In the genomic region with DNA sequence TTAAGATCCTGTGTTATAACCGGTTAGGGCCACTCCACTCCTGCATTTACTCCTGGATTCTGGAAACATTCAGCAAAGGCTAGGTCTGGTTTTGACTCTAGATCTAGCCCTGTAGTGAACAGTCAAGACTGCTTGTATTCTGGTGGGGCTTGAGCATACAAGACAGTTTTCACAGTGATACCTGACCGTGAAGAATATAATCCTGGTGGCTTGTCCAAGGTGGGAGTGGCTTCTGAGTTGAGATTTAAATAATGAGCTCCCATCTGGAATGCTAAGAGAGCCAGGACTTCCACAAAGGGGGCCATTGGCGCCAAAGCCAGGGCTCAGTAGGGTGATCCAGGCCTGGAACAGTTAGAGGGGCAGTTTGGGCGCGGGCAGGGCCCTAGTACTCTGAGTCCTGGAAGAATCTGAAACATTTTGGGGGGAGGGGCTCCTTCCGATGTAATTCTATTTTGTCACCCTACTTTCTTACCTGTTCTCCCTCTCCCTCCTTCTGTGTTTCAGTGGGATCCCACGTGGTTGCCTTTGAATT, we compare ENCODE assay signal across 8 mouse cellular contexts. TPM values are rescaled to one million over a fixed set of nuclear protein-coding genes. Genes with fewer than 3 reads are reported as not detected.
DNase-seq lines count a peak whose midpoint lies in the region; ATAC-seq and TF ChIP-seq lines count a peak whose summit lies in the region.

No protein-coding gene starts in this region.

- peak; percentile 7; the same call in 1 of the 2 replicates for ATAC-seq in forebrain, embryonic 13.5 days
- ATAC-seq in limb, embryonic 14.5 days (ENCODE audit: low FRiP score, low read depth) = no peak
- ATAC-seq in neural tube, embryonic 15.5 days (ENCODE audit: low FRiP score) = no peak

- H3K9me3 ChIP-seq in forebrain, embryonic 13.5 days (replicated peaks) = no peaks in the 10 kb centered on the region
- H3K9me3 ChIP-seq in limb, embryonic 14.5 days (ENCODE audit: control insufficient read depth, low read length) = no peaks in the 10 kb centered on the region
- H3K9me3 ChIP-seq in neural tube, embryonic 15.5 days (replicated peaks) = no peaks in the 10 kb centered on the region

- no peak for TF ChIP-seq POLR2A in limb, embryonic 14.5 days (IDR thresholded peaks at IDR 0.05; ENCODE audit: borderline replicate concordance, extremely low read depth, insufficient read depth, insufficient read length)

- peaks cover 25% of the 10 kb centered on the region for H3K4me1 ChIP-seq in forebrain, embryonic 13.5 days
- H3K4me1 ChIP-seq in limb, embryonic 14.5 days (ENCODE audit: control insufficient read depth, insufficient read depth, low read length) = peaks cover 15% of the 10 kb centered on the region
- H3K4me1 ChIP-seq in neural tube, embryonic 15.5 days = peaks cover 30% of the 10 kb centered on the region

- WGBS in forebrain, embryonic 13.5 days = 28% methylated on average over 7 of the region's 7 CpGs
- WGBS in limb, embryonic 14.5 days = 31% methylated on average over 7 of the region's 7 CpGs
- WGBS in neural tube, embryonic 15.5 days = 33% methylated on average over 7 of the region's 7 CpGs

- peak overlapping the region; percentile 73; the same call in 1 of the 2 replicates for H3K9ac ChIP-seq in forebrain, embryonic 13.5 days
- 0 out of 2 replicates have a peak overlapping the region, but pooled peaks have one; percentile 66 for H3K9ac ChIP-seq in limb, embryonic 14.5 days (ENCODE audit: low read depth, low read length, severe bottlenecking)
- H3K9ac ChIP-seq in neural tube, embryonic 15.5 days (replicated peaks) = peak overlapping the region; percentile 73; the same call in 1 of the 2 replicates

- peaks cover 5% of the 10 kb centered on the region; the same call in 1 of the 2 replicates for H3K36me3 ChIP-seq in forebrain, embryonic 13.5 days (ENCODE audit: poor library complexity, severe bottlenecking)
- no peaks in the 10 kb centered on the region for H3K36me3 ChIP-seq in limb, embryonic 14.5 days (ENCODE audit: control insufficient read depth, insufficient read depth, low read length)
- no peaks in the 10 kb centered on the region for H3K36me3 ChIP-seq in neural tube, embryonic 15.5 days

- H3K4me2 ChIP-seq in forebrain, embryonic 13.5 days = peak overlapping the region; percentile 100
- H3K4me2 ChIP-seq in limb, embryonic 14.5 days (replicated peaks; ENCODE audit: low read depth, low read length, severe bottlenecking) = peak overlapping the region; percentile 100
- peak overlapping the region; percentile 100 for H3K4me2 ChIP-seq in neural tube, embryonic 15.5 days

- peaks cover 41% of the 10 kb centered on the region for H3K27me3 ChIP-seq in forebrain, embryonic 13.5 days
- peaks cover 23% of the 10 kb centered on the region for H3K27me3 ChIP-seq in limb, embryonic 14.5 days (ENCODE audit: control insufficient read depth, insufficient read depth, low read length)
- H3K27me3 ChIP-seq in neural tube, embryonic 15.5 days (replicated peaks) = peaks cover 25% of the 10 kb centered on the region

- no peak overlapping the region for H3K27ac ChIP-seq in forebrain, embryonic 13.5 days
- H3K27ac ChIP-seq in limb, embryonic 14.5 days (replicated peaks; ENCODE audit: low read depth, low read length) = no peak overlapping the region
- H3K27ac ChIP-seq in neural tube, embryonic 15.5 days (replicated peaks) = peak overlapping the region; percentile 58

- H3K4me3 ChIP-seq in forebrain, embryonic 13.5 days = peak overlapping the region; percentile 65
- peak overlapping the region; percentile 64 for H3K4me3 ChIP-seq in limb, embryonic 14.5 days (replicated peaks; ENCODE audit: low read length)
- H3K4me3 ChIP-seq in neural tube, embryonic 15.5 days (replicated peaks) = peak overlapping the region; percentile 75

- DNase-seq in layer of hippocampus, adult 9-11 months = peak; percentile 36
- no peak for DNase-seq in layer of hippocampus, postnatal 25 days (ENCODE audit: extremely low spot score in 1 of 2, low spot score in 1 of 2)
- no peak for DNase-seq in limb, embryonic 14.5 days (ENCODE audit: low spot score)
- DNase-seq in thymus, postnatal 0 days (ENCODE audit: low spot score) = no peak
- no peak for DNase-seq in gastrocnemius, postnatal 25 days
- no peak for DNase-seq in cerebellum, adult 8-10 months

RNA-seq across cellular contexts. Expression of a gene that starts 1.6 kb away (rescaled TPM):
- 10 to 100 TPM; 22.3 to 31.5 TPM for total RNA-seq in layer of hippocampus, postnatal 25 days (2021)
- 6.5 and 7.0 TPM in 2 replicates for polyA plus RNA-seq in forebrain, embryonic 13.5 days (2015; fragmentation: Nextera tagmentation; extraction: Ambion mirVana)
- 7.0 TPM in 2 replicates for polyA plus RNA-seq in limb, embryonic 14.5 days (2012; rRNA removed)
- 4.4 and 5.3 TPM in 2 replicates for polyA plus RNA-seq in limb, embryonic 14.5 days (2014; fragmentation: Nextera tagmentation; extraction: Ambion mirVana)
- 16.9 and 18.5 TPM in 2 replicates for polyA plus RNA-seq in neural tube, embryonic 15.5 days (2015; fragmentation: Nextera tagmentation; extraction: Ambion mirVana)
- polyA plus RNA-seq in thymus, postnatal 0 days (2015; fragmentation: Nextera tagmentation; extraction: Ambion mirVana) = 10.9 and 13.7 TPM in 2 replicates
- total RNA-seq in gastrocnemius, postnatal 25 days (2021) = 10 to 100 TPM; 29.8 to 33.3 TPM

RNA-seq across cellular contexts. Expression of a gene that starts 22.3 kb away (rescaled TPM):
- total RNA-seq in layer of hippocampus, postnatal 25 days (2021) = 10 to 100 TPM; 45.0 to 48.4 TPM
- 8.1 and 9.6 TPM in 2 replicates for polyA plus RNA-seq in forebrain, embryonic 13.5 days (2015; fragmentation: Nextera tagmentation; extraction: Ambion mirVana)
- 1.3 and 1.5 TPM in 2 replicates for polyA plus RNA-seq in limb, embryonic 14.5 days (2012; rRNA removed)
- polyA plus RNA-seq in limb, embryonic 14.5 days (2014; fragmentation: Nextera tagmentation; extraction: Ambion mirVana) = 1.4 and 2.1 TPM in 2 replicates
- polyA plus RNA-seq in neural tube, embryonic 15.5 days (2015; fragmentation: Nextera tagmentation; extraction: Ambion mirVana) = 60.1 and 68.2 TPM in 2 replicates
- polyA plus RNA-seq in thymus, postnatal 0 days (2015; fragmentation: Nextera tagmentation; extraction: Ambion mirVana) = 17.1 and 21.6 TPM in 2 replicates
- 1 to 10 TPM; 5.0 to 7.6 TPM for total RNA-seq in gastrocnemius, postnatal 25 days (2021)

RNA-seq across cellular contexts. Expression of a gene that starts 35.4 kb away (rescaled TPM):
- 10 to 100 TPM in 1 of 2 experiments, 1 to 10 TPM in 1; 8.3 to 15.7 TPM for total RNA-seq in layer of hippocampus, postnatal 25 days (2021)
- 3.1 TPM in 2 replicates for polyA plus RNA-seq in forebrain, embryonic 13.5 days (2015; fragmentation: Nextera tagmentation; extraction: Ambion mirVana)
- 0.78 and 1.0 TPM in 2 replicates for polyA plus RNA-seq in limb, embryonic 14.5 days (2012; rRNA removed)
- polyA plus RNA-seq in limb, embryonic 14.5 days (2014; fragmentation: Nextera tagmentation; extraction: Ambion mirVana) = 0.33 and 1.1 TPM in 2 replicates
- 7.5 and 7.7 TPM in 2 replicates for polyA plus RNA-seq in neural tube, embryonic 15.5 days (2015; fragmentation: Nextera tagmentation; extraction: Ambion mirVana)
- 0.27 and 0.62 TPM in 2 replicates for polyA plus RNA-seq in thymus, postnatal 0 days (2015; fragmentation: Nextera tagmentation; extraction: Ambion mirVana)
- total RNA-seq in gastrocnemius, postnatal 25 days (2021) = 1 to 10 TPM; 1.0 to 1.1 TPM
